Mouse (Mus musculus) heart, adult 2 months (tissue): Measurements from ENCODE around the gene Krt87.

Experiments
- CTCF ChIP-seq: fragments of 200-600 bp; IDR thresholded peaks from 2 replicates; pipeline ENCODE4 v1.8.1; 2022; ENCODE audit warnings: antibody characterized with exemption, mild to moderate bottlenecking, moderate library complexity
- POLR2A ChIP-seq: fragments of 200-500 bp; IDR thresholded peaks from 2 replicates; pipeline ENCODE4 v1.6.1; 2011; ENCODE audit warnings: mild to moderate bottlenecking, low read depth, low read length, control low read depth; ENCODE audit not compliant: insufficient read depth

GRCm38 (mm10) chr15:101424914-101425313 lies 13.7 kb downstream of the Krt87 start:
- no peak for TF ChIP-seq POLR2A
- TF ChIP-seq CTCF, result no peak
